Mouse (Mus musculus): ENCODE data around the gene Npdc1.

The Npdc1 gene

GRCm38 (mm10) chr2:25430395-25431233 lies 31.5 kb downstream of the Npdc1 start:
- no peak for DNase-seq (ENCODE audit: low read depth)

GRCm38 (mm10) chr2:25431308-25431855 lies 32.2 kb downstream of the Npdc1 start:
- DNase-seq (ENCODE audit: low read depth): no peak

- DNase-seq (ENCODE audit: low read depth): peak; percentile 88
Observed at GRCm38 (mm10) chr2:25432326-25433098, 33.4 kb downstream of the Npdc1 start.

GRCm38 (mm10) chr2:25433101-25433500 lies 34.0 kb downstream of the Npdc1 start:
- no peak for DNase-seq (ENCODE audit: low read depth)

- no peak for DNase-seq (ENCODE audit: low read depth)
Observed at GRCm38 (mm10) chr2:25434292-25434691, 35.1 kb downstream of the Npdc1 start.

- no peak for DNase-seq (ENCODE audit: low read depth)
Observed at GRCm38 (mm10) chr2:25436286-25436820, 37.2 kb downstream of the Npdc1 start.

GRCm38 (mm10) chr2:25441067-25441466 lies 41.9 kb downstream of the Npdc1 start:
- DNase-seq (ENCODE audit: low read depth): no peak

- DNase-seq (ENCODE audit: low read depth): no peak
Observed at GRCm38 (mm10) chr2:25442682-25443081, 43.5 kb downstream of the Npdc1 start.

GRCm38 (mm10) chr2:25450853-25451647 lies 51.9 kb downstream of the Npdc1 start:
- DNase-seq (ENCODE audit: low read depth): peak; percentile 73

GRCm38 (mm10) chr2:25452951-25453350 lies 53.8 kb downstream of the Npdc1 start:
- no peak for DNase-seq (ENCODE audit: low read depth)

- DNase-seq (ENCODE audit: low read depth): no peak
Observed at GRCm38 (mm10) chr2:25456205-25456953, 57.2 kb downstream of the Npdc1 start, which contains the start of gene Clic3. Clic3 (plus strand) TSS chr2:25456838.

GRCm38 (mm10) chr2:25457022-25457896 lies 58.1 kb downstream of the Npdc1 start:
- no peak for DNase-seq (ENCODE audit: low read depth)

GRCm38 (mm10) chr2:25458911-25459310 lies 59.8 kb downstream of the Npdc1 start:
- peak; percentile 36 for DNase-seq (ENCODE audit: low read depth)

Measured in 416B (cell line).